Mouse (Mus musculus) cerebellum, postnatal 14 days (tissue): ENCODE data around the gene Cacnb4.

Experiments
- DNase-seq, 2 experiments: peaks; one replicate each; pipeline ENCODE4 v3.0.0; 2021; ENCODE audit warnings: mixed read lengths in 2 of 2

Gene Cacnb4

GRCm38 (mm10) chr2:52676023-52676912, at the start of gene Cacnb4:
TSS of gene Cacnb4 (minus strand) at chr2:52676831.
- peak; percentile 88 to 92 for DNase-seq

- DNase-seq = peak; percentile 49 to 56
These were observed 43.8 kb upstream of the Cacnb4 start for GRCm38 (mm10) chr2:52720231-52721025.

- no peak for DNase-seq
These were observed 40.4 kb upstream of the Cacnb4 start for GRCm38 (mm10) chr2:52717076-52717475.

GRCm38 (mm10) chr2:52715538-52715937, 38.9 kb upstream of the Cacnb4 start:
- DNase-seq = no peak

- DNase-seq = no peak
These were observed 37.5 kb upstream of the Cacnb4 start for GRCm38 (mm10) chr2:52714111-52714510.

- no peak for DNase-seq
These were observed 34.2 kb upstream of the Cacnb4 start for GRCm38 (mm10) chr2:52710804-52711203.

GRCm38 (mm10) chr2:52709417-52709816, 32.8 kb upstream of the Cacnb4 start:
- DNase-seq = no peak

- no peak for DNase-seq
These were observed 24.9 kb upstream of the Cacnb4 start for GRCm38 (mm10) chr2:52701368-52702036.

GRCm38 (mm10) chr2:52700352-52700751, 23.7 kb upstream of the Cacnb4 start:
- DNase-seq = no peak

- DNase-seq = no peak
These were observed 18.0 kb upstream of the Cacnb4 start for GRCm38 (mm10) chr2:52694604-52695003.

GRCm38 (mm10) chr2:52691745-52692144, 15.1 kb upstream of the Cacnb4 start:
- no peak for DNase-seq

- DNase-seq = no peak
These were observed 10.0 kb upstream of the Cacnb4 start for GRCm38 (mm10) chr2:52686601-52687000.

GRCm38 (mm10) chr2:52677589-52677988, 958 bp upstream of the Cacnb4 start:
- no peak for DNase-seq

- DNase-seq = peak; percentile 55 to 66
These were observed 277 bp upstream of the Cacnb4 start for GRCm38 (mm10) chr2:52676913-52677303.

- DNase-seq = no peak
These were observed 1.2 kb downstream of the Cacnb4 start for GRCm38 (mm10) chr2:52675278-52675987.

- peak; percentile 65 to 69 for DNase-seq
These were observed 1.7 kb downstream of the Cacnb4 start for GRCm38 (mm10) chr2:52674886-52675277.

- no peak for DNase-seq
These were observed 3.5 kb downstream of the Cacnb4 start for GRCm38 (mm10) chr2:52673172-52673571.

- DNase-seq = peak; percentile 56 to 58
These were observed 5.9 kb downstream of the Cacnb4 start for GRCm38 (mm10) chr2:52670733-52671132.

- no peak for DNase-seq
These were observed 8.2 kb downstream of the Cacnb4 start for GRCm38 (mm10) chr2:52668480-52668879.

GRCm38 (mm10) chr2:52656722-52657121, 19.9 kb downstream of the Cacnb4 start:
- DNase-seq = no peak

GRCm38 (mm10) chr2:52654541-52654940, 22.1 kb downstream of the Cacnb4 start:
- DNase-seq = no peak

- DNase-seq = no peak
These were observed 25.1 kb downstream of the Cacnb4 start for GRCm38 (mm10) chr2:52651547-52651946.
